Mouse (Mus musculus) monocyte, adult 2 months (primary cell): ENCODE results near the gene Hoxd10.

Experiments
- DNase-seq, 2 experiments: peaks; one replicate each; pipeline ENCODE4 v3.0.0; 2022; ENCODE audit warnings: low spot score in 2 of 2, low read depth in 1 of 2

The Hoxd10 gene

GRCm38 (mm10) chr2:74691022-74691951 is at the start of gene Hoxd10:
TSS of gene Hoxd10 (plus strand) at chr2:74691924.
- no peak for DNase-seq

DNA sequence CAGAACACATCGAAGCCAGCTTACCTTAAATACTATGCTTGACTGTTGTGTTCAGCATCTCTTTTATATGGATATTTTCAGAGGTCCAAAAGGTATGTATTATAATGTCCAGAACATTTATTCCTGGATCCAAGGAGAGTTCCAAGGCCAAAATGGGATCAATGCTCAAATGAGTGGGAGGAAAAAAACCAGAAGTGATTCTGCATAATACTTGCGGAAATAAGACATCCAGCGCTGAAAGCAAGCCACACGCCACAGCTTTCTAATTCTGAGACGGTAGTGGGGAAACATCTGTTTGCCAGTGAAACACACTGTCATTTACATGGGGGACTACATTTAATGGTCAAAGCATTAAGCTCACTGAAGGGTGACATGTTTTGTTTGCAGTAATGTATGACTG is 49.3 kb upstream of the Hoxd10 start:
- DNase-seq: no peak

DNA sequence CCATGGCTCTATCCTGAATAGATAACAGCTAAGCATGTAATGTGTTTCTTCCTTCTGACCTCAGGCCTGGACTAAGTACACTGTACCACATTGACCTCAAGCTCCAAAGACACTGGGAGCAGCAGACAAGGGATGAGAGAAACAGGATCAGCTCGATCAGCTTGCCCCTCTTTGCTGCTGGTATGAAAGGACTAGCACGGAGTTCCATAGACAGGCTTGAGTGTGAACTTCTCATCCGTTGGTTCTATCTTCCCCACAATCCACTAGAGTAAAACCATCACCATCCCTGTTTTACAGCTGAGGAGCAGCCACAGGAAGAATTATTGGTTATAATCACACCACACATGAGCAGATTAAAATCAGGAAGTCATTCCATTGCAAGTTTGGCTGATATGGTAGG is 46.1 kb upstream of the Hoxd10 start:
- no peak for DNase-seq

GRCm38 (mm10) chr2:74647082-74647864 is 44.5 kb upstream of the Hoxd10 start:
- DNase-seq: no peak

DNA sequence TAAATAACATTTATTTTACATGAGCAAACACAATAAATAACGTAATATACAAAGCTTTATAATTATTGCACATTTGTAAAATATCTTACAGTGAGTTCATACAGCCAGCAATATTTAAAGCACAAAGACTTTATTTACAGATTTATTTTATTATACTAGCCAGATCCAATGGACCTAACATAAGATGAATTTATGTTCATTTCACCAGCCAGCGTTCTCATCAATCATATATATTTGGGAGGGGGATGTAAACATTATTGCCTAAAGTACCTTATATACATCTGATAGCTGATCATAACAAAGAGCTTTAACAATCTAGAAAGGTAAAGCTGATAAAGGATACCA is 38.8 kb upstream of the Hoxd10 start:
- no peak for DNase-seq

DNA sequence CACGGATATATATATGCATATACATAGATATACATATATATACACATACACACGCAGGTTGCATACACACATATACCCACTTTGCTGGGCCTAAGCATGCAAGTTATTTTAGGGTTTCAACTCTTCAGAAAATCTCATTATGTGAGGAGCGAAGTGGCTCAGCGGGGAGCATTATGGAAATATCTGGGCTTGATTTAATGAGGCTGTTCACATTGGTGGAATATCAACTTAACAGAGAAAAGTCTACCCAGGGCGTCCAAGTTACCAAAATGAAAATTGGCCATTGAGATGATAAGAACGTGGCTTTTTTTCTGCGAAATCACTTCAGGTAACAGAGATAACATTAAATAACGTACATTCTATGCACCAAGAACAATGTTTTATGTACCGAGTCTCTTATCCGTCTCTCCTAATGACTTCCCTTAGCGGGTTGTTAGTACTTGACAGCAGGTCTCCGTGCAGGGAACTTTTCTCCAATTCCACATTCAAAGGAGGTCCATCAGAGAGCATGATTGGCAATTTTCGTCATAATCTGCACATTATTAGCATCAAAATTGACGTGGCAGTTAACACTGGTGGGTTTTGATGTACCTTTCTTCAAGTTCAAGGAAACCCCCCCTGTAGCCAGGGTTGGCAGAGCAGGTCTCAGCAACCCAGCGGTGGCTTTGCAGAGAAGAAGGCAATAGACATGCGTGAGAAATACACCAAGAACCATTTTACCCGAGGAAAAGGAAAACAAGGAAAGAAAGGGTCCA is 37.8 kb upstream of the Hoxd10 start:
- no peak for DNase-seq

DNA sequence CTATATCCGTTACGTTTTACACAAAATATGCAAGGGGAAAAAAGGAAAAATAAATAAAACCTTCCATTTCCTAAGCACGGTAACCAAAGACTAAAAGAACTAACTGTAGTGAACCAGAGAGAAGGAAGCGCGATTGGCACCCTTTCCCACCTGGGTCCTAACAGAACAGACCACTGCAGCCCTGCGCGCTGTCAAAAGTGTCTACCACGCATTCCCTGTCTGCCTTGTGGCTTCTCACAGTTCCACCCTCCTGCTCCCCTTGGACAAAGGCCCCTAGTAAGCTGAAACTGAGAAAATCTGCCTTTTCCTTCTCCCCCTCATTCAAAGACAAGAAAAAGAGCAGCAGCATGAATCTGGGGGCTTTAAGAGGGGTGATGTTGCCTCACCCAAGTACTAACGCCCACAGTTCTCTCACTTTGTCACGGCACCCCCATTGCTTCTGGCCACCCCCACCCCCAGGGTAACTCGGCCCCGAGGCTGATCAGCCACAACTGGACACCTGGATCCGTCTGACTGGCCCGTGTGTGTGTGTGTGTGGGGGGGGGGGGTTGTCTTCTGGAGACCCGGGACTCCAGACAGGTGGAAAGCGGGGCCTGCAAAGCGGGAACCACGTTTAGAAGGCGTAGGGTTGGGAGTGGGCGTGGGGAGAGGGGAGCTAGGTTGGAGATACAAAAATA is 36.8 kb upstream of the Hoxd10 start:
- DNase-seq: no peak

DNA sequence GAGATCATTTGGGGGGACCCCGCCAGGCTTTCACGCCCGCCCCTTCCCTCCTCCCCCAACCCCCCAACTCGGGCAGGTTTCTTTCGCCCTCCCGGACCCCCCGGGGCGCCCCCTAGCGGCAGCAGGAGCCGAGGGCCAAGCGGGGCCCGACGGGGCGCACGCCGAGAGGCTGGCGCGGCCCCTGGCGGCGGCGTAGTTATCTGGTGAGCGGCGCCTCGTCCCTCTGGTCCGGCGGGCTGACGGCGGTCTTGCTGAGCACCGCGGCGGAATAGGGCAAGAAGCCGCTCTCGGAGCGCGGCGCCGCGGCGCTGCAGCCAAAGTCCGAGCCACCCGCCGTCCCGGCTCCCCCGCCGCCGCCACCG is 36.3 kb upstream of the Hoxd10 start:
- DNase-seq: no peak

- no peak for DNase-seq
Measured at GRCm38 (mm10) chr2:74655821-74656631, 35.7 kb upstream of the Hoxd10 start.

DNA sequence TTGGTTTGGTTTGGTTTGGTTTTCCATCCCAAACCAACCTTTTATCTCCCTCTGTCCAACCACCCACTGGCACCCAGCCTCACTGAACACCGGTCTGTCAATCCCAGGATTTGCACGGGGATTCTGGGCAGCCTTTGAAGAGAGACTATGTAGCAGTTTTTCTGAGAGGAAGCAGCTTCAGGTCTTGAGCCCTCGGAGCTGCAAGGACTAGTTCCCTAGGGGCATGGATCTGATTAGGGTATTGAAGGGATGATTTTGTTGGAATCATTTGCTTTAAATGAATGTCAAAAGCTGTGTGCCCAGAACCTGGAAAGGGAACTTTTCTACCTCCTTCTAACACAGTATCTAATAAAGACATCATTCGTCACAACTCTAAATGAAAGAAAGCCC is 35.1 kb upstream of the Hoxd10 start:
- DNase-seq: no peak

DNA sequence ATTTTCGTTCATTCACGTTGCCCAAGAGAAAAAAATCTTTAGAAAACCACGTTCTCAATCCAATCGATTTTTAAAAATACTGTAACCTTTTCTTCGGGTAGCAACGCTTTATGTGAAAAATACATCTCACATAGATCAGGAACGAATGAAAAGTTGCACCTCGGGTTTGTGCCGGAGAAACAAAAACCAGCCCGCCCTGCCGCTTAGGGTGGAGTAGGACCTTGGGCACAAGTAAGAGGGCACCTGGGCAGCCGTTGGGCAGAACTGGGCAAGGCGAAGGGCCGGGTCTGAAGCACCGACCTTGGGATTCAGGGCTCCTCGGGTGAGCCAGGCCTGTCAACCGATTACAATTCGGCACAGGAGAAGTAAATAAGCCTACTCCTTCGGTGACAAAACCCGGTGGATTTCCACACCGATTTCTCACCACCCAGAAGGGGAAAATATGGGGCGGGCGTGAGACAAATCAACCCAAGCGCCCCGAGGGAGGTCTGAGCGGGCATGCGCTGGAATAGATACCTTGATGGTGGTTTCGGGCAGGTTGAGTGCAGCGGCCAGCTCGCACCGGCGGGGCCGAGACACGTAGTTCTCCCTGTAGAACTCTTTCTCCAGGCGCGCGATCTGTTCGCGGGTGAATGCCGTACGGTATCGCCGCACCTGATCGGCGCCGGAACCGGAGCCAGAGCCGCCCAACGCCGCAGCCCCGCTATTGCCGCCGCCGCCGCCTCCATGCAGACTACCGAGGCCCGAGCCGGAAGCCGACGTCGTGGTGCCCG is 34.3 kb upstream of the Hoxd10 start:
- DNase-seq: no peak

GRCm38 (mm10) chr2:74658024-74658666 is 33.6 kb upstream of the Hoxd10 start:
- DNase-seq: no peak

GRCm38 (mm10) chr2:74658667-74659371 is 32.9 kb upstream of the Hoxd10 start:
- DNase-seq: no peak

- no peak for DNase-seq
Measured at GRCm38 (mm10) chr2:74659507-74660005, 32.2 kb upstream of the Hoxd10 start, which contains the start of gene Evx2. TSS of gene Evx2 (minus strand) at chr2:74659557.

DNA sequence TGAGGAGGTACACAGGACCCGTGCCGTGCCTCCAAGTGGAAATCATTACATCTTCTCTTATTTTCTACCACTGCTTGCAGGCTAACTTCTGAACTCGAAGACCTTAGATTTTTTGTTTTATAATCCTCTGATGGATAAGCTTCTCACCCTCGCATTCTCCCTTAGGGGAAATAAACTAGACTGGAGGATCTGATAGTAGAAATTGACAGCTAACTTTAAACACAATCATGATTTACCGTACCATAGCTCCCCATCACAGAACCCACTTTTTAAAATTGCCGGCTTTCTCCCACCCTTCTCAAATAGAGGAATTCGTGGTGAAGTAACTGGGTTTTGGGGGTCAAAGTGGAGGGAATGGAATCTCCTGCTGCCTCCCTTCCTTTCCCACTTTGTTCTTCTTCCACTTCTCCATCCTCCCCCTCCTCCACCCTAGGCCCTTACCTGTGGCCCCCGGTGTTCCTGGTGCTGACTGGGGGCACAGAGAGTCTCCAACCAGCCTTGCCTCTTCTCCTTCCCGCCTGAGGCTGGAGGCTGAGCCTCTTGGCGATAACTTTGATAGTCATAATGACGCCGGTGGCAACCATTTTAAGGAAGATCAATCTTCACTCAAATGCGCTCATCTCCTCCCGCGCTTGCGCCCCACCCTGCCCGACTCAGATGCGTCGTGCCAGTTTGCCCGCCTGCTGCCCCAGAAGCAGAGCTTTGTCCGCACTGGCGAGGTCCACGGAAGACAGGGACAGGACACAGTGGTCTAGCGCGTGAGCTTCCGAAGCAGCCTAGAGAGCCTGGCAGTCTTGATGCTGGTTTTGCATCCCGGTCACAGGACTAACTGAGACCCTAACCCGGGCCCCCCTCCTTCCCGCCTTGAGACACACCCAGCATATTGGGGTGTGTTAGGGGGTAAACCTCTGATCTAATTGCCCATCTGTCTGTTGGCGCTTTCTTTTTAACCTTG is 31.0 kb upstream of the Hoxd10 start:
- DNase-seq: no peak

- no peak for DNase-seq
Measured at GRCm38 (mm10) chr2:74661685-74662084, 30.0 kb upstream of the Hoxd10 start.
